Comparison of ENCODE assay signal across 8 mouse cellular contexts in the genomic region with DNA sequence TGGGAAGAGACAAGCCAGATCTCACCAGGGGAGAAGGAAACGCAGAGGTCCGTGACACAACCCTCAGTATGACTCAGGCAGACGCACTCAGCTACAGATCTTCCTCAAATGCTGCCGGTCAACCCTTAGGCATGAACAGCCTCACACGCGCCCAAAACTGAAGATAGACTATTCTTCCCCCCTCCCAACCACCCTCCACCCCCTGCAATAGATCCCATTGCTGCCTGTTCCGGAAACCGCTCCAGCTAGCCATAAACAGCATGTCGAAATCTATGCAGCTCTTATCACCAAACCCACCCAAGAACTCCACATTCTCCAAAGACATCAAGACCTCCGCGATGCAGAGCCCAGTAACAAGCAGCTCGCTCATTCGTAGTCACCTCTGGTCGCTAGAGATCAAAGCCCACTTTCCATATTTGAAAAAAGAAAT. TPM values are rescaled to one million over a fixed set of nuclear protein-coding genes. Genes with fewer than 3 reads are reported as not detected.
DNase-seq lines count a peak whose midpoint lies in the region; ATAC-seq and TF ChIP-seq lines count a peak whose summit lies in the region.

No protein-coding gene starts in this region.

- peak overlapping the region; percentile 33 for H3K9ac ChIP-seq in heart, adult 2 months (ENCODE audit: low read depth, low read length)
- H3K9ac ChIP-seq in midbrain, embryonic 11.5 days (ENCODE audit: low read length) = peak overlapping the region; percentile 81; the same call in 1 of the 2 replicates

- H3K27ac ChIP-seq in heart, adult 2 months = peak overlapping the region; percentile 89
- no peak overlapping the region for H3K27ac ChIP-seq in midbrain, embryonic 11.5 days (ENCODE audit: low read depth, low read length)

- ATAC-seq in midbrain, embryonic 11.5 days (ENCODE audit: low FRiP score) = no peak

- H3K4me2 ChIP-seq in midbrain, embryonic 11.5 days = peak overlapping the region; percentile 86

- peak overlapping the region; percentile 78 for H3K4me3 ChIP-seq in heart, adult 2 months
- H3K4me3 ChIP-seq in midbrain, embryonic 11.5 days (ENCODE audit: low read depth, low read length) = peak overlapping the region; percentile 82

- TF ChIP-seq CTCF in heart, adult 2 months (IDR thresholded peaks at IDR 0.05) = no peak

- TF ChIP-seq EP300 in heart, adult 2 months (IDR thresholded peaks at IDR 0.05; ENCODE audit: insufficient read depth, low read depth, low read length) = no peak

- intact Hi-C loops in heart, adult 2 months (cut with DNase I) = loop anchor here (2.0 to 5.0 kb wide), 4 partner anchors 36 to 401 kb away; no protein-coding TSS in a partner anchor

- H3K9me3 ChIP-seq in midbrain, embryonic 11.5 days (ENCODE audit: control insufficient read depth, low read length) = no peaks in the 10 kb centered on the region

- H3K4me1 ChIP-seq in heart, adult 2 months (ENCODE audit: control insufficient read depth, insufficient read depth, low read length) = peaks cover 7% of the 10 kb centered on the region
- peaks cover 24% of the 10 kb centered on the region for H3K4me1 ChIP-seq in midbrain, embryonic 11.5 days (ENCODE audit: control insufficient read depth, insufficient read depth, low read length)

- H3K27me3 ChIP-seq in heart, adult 2 months (ENCODE audit: control insufficient read depth, insufficient read depth, low read length) = no peaks in the 10 kb centered on the region
- peaks cover 3% of the 10 kb centered on the region; the same call in 1 of the 2 replicates for H3K27me3 ChIP-seq in midbrain, embryonic 11.5 days (ENCODE audit: control insufficient read depth, insufficient read depth, low read length)

- WGBS in heart, adult 2 months = under 1% methylated on average over 14 of the region's 14 CpGs
- 8% methylated on average over 14 of the region's 14 CpGs for whole genome bisulfite sequencing in midbrain, embryonic 11.5 days

- TF ChIP-seq POLR2A in heart, adult 2 months (IDR thresholded peaks at IDR 0.05; ENCODE audit: insufficient read depth, low read depth, low read length) = no peak

- peaks cover 6% of the 10 kb centered on the region for H3K36me3 ChIP-seq in heart, adult 2 months (ENCODE audit: control insufficient read depth, insufficient read depth, low read length)
- no peaks in the 10 kb centered on the region for H3K36me3 ChIP-seq in midbrain, embryonic 11.5 days (ENCODE audit: control insufficient read depth, insufficient read depth, low read length)

- peak; percentile 15 for DNase-seq in right cerebral cortex, postnatal 25 days
- DNase-seq in right cerebral cortex, postnatal 4 days = no peak
- DNase-seq in adrenal gland, postnatal 25 days = peak; percentile 45
- DNase-seq in heart, adult 2 months = peak; percentile 56 to 60
- peak; percentile 44 for DNase-seq in kidney, postnatal 10 days
- peak; percentile 93 for DNase-seq in midbrain, embryonic 11.5 days (ENCODE audit: low spot score, missing footprints)
- no peak for DNase-seq in urinary bladder, postnatal 4 days (ENCODE audit: low spot score in 2 of 2)
- no peak for DNase-seq in frontal cortex, adult 2 months (ENCODE audit: extremely low spot score in 1 of 2, low spot score in 1 of 2)

- peaks cover 6% of the 10 kb centered on the region for H3K79me2 ChIP-seq in heart, adult 2 months (replicated peaks; ENCODE audit: control insufficient read depth, insufficient read depth, low read length)

RNA-seq across cellular contexts. Expression of gene Sipa1l2, which starts 1.2 kb away (rescaled TPM):
- total RNA-seq in adrenal gland, postnatal 25 days (2021) = 54.5 and 79.1 TPM in 2 replicates
- 10 to 100 TPM; 42.9 to 45.4 TPM for total RNA-seq in heart, adult 2 months (2021)
- 27.0 and 40.5 TPM in 2 replicates for polyA plus RNA-seq in heart, adult 2 months (2012; rRNA removed)
- 13.0 and 14.1 TPM in 2 replicates for polyA plus RNA-seq in midbrain, embryonic 11.5 days (2014; fragmentation: Nextera tagmentation; extraction: Ambion mirVana)
- polyA plus RNA-seq in frontal cortex, adult 2 months (2012; rRNA removed) = 26.7 and 29.7 TPM in 2 replicates

Comparison
In these comparisons a context has a peak if more than half of its experiments do, and no peak if none do; other contexts are left out.
1. DNase-seq: peak in right cerebral cortex, postnatal 25 days (single experiment), adrenal gland, postnatal 25 days (single experiment), heart, adult 2 months (2 of 2), kidney, postnatal 10 days (single experiment) and midbrain, embryonic 11.5 days (single experiment); none in right cerebral cortex, postnatal 4 days (single experiment), urinary bladder, postnatal 4 days (0 of 2) and frontal cortex, adult 2 months (0 of 2).